Mouse (Mus musculus): ENCODE measurements at regions not wholly inside any gene's neighbourhood (a gene's known extent, or its start where the extent isn't known, plus 50 kb on each side); places are given as distances from the start of the nearest gene placed in this dataset.

- no peak for DNase-seq (ENCODE audit: low spot score in 2 of 2)
These were observed 198.3 kb downstream of the Cdca7 start for GRCm38 (mm10) chr2:72674229-72674628.

GRCm38 (mm10) chr2:72674856-72675440 lies 199.0 kb downstream of the Cdca7 start:
- DNase-seq (ENCODE audit: low spot score in 2 of 2) = no peak

GRCm38 (mm10) chr2:72677731-72678130 lies 201.8 kb downstream of the Cdca7 start:
- no peak for DNase-seq (ENCODE audit: low spot score in 2 of 2)

DNA sequence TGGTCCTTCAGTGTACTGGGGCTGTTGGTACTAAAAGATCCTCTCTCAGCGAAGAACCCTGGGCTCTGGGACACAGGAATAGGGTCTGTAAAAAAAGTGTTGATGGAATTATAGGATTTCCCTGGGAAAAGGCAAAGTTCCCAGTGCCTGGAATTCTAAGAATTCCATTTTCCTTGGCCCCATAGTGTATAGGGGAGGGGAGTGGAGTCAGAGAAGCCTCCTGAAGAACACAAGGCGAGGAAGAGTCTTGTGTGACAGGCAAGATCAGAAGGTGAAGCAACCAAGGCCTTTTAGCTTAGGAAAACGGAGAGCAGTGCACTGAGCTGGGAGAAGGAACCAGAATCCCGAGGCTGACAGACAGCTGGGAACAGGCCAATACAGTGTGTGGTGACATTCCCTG lies 212.1 kb downstream of the Cdca7 start:
- no peak for DNase-seq (ENCODE audit: low spot score in 2 of 2)

DNA sequence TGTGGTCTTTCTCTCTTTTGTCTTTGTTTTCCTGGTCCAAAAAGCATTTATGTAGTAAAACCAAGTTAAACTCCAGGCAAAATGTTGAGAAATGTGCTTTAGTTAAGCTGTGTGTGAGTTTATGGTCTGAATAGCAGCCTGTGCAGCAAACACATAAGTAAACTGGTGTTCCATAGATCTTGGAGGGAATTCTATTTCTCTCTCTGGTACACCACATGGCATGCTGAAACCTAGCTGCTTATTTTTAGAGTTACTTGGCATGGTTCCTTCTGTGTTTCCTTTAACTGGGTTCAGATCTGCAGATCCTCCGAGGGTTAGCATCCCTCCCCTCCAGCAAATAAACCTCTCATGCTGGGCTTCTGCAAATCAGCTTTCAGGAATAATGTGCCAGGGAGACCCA lies 225.1 kb downstream of the Cdca7 start:
- DNase-seq (ENCODE audit: low spot score in 2 of 2) = no peak

GRCm38 (mm10) chr2:72703238-72703637 lies 227.3 kb downstream of the Cdca7 start:
- no peak for DNase-seq (ENCODE audit: low spot score in 2 of 2)

GRCm38 (mm10) chr2:72707676-72708659 lies 232.0 kb downstream of the Cdca7 start:
- no peak for DNase-seq (ENCODE audit: low spot score in 2 of 2)

DNA sequence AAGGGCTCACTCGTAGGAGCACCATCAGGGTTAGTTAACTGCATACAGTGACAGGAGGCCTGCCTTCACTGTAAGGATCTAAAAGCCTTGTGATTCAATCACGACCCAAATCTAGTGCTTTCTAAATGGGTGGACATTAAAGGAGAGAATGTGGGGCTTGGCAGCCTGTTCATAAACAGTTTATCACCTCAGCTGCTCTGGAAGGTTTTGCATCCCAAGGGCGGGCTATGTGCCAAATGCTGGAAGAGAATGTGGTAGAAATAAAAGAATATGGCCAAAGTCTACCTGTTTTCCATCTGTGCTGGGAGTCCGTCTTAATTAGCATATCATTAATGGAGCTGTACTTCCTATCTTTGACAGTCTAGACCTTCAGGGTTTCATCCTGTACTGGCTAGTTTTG lies 241.0 kb downstream of the Cdca7 start:
- DNase-seq (ENCODE audit: low spot score in 2 of 2) = no peak

DNA sequence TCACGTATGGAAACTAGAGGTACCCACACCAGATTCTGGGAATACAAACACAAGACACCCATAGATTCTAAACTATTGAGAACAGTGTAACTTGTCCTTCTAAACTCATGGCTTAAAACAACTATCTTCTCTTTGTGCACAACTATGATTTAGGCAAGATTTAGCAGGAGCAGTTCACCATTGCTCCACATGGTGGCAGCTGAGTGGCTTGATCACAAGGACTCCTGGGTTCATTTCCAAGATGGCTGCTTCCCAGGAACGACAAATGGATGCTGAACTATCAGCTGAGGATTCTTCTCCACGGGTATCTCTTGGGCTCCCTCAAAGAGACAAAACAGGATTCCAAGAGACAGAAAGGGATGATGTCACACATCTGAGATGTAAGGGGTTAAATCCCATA lies 251.5 kb downstream of the Sp3 start:
- peak in 1 of 2 experiments; percentile 46 for DNase-seq (ENCODE audit: low spot score in 2 of 2)

DNA sequence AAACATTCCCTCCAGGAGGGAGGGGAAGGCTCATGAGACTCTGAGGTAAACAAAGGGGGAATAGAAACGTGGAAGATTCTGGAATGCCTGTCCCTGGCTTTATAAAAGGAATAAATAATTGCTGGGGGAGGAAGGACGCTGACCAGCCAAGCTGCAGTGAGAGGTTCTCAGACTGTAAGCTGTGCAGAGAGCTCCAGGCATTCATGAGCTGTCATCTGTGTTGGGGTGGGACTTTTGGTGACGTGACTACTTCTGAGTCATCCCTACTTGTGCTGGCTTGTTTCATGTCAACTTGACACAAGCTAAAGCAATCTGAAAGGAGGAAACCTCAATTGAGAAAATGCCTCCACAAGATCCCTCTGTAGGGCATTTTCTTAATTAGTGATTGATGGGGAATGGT lies 246.9 kb downstream of the Sp3 start:
- DNase-seq (ENCODE audit: low spot score in 2 of 2) = no peak

DNA sequence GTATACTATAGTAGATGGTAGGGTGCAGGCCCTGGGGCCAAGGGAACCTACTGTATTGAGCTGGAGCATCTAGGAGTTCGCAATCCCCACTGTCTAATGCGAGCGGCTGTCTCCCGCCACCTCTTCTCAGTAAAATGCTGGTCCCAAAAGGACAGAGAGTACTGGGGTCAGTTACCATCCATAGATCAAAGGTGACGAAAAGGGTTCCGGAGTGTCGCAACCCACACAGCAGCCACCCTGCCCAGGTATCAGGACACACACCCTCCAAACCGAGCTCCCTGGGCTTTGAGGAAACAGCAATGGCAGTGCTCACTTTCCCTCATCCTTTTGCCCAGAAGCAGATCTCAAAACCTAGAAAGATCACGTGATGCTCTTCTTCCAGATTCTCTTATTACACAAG lies 245.2 kb downstream of the Sp3 start:
- DNase-seq (ENCODE audit: low spot score in 2 of 2) = no peak

- no peak for DNase-seq (ENCODE audit: low spot score in 2 of 2)
These were observed 243.6 kb downstream of the Sp3 start for GRCm38 (mm10) chr2:72736685-72737084.

GRCm38 (mm10) chr2:72740391-72741361 lies 239.6 kb downstream of the Sp3 start:
- no peak for DNase-seq (ENCODE audit: low spot score in 2 of 2)

GRCm38 (mm10) chr2:72741746-72742145 lies 238.5 kb downstream of the Sp3 start:
- DNase-seq (ENCODE audit: low spot score in 2 of 2) = no peak

- DNase-seq (ENCODE audit: low spot score in 2 of 2) = no peak
These were observed 236.6 kb downstream of the Sp3 start for GRCm38 (mm10) chr2:72743651-72744050.

- DNase-seq (ENCODE audit: low spot score in 2 of 2) = no peak
These were observed 235.3 kb downstream of the Sp3 start for GRCm38 (mm10) chr2:72744901-72745300.

GRCm38 (mm10) chr2:72746476-72747215 lies 233.6 kb downstream of the Sp3 start:
- no peak for DNase-seq (ENCODE audit: low spot score in 2 of 2)

DNA sequence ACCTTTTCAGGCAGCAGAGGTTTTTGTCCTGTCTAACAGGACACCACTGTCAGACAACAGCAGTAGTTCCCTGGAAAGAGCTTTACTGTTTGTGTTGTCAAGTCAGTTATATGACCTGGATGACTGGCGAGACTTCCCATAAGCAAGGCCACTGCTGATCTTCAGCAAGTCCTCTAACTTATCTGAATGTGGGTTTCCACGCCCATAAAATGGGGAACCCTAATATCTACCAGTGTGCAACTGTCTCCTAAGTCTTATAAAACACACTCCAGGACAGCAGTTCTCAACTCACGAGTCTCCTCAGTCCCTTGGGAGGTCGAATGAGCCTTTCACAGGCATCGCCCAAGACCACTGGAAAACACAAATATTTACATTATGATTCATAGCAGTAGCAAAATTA lies 232.9 kb downstream of the Sp3 start:
- DNase-seq (ENCODE audit: low spot score in 2 of 2) = no peak

DNA sequence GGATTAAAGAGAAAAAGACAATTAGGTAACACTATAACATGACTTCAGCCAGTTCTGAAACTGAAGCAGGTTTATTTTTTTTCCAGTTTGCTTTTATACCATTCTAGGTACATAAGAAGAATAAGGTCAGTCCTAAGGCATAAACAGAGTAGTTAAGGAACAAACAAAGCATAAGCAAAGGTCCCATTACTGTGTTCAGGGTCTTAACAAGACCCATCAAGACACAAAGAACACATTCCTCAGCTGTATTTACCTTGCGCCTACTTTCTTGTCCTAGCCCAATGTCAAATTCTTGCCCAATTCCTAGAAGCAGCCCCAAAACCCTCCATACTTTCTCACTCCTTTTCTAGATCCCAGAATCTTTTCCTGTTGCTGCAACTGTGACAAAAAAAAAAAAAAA lies 230.8 kb downstream of the Sp3 start:
- no peak for DNase-seq (ENCODE audit: low spot score in 2 of 2)

- DNase-seq (ENCODE audit: low spot score in 2 of 2) = no peak
These were observed 228.8 kb downstream of the Sp3 start for GRCm38 (mm10) chr2:72751441-72751840.

DNA sequence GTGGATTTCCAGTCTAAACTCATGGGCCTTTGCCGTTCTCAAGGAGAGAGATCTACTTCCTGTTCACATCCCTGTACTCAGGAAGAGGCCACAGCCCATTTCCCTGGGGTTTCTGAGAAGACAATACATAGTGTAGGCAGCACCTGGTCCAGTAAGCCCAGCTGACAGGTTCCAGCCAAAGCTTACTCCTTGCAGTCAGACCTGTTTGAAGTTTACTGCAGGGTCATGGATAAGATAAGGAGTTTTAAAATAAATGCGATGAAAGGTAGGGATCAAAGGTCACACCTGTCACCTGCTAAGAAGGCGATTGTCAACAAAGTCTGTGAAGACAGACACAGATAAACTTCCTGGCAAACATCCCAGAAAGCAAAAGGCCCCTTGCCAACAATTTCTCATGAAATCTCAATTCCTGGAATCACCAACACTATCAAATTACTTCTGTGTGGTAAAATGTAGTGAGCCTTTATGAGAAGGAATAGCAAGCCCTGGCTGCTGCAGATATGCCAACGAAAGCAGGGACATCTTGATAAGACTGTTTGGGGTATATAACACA lies 227.5 kb downstream of the Sp3 start:
- no peak for DNase-seq (ENCODE audit: low spot score in 2 of 2)

Data from frontal cortex, postnatal 36 days (tissue).